8 mouse cellular contexts compared by ENCODE assay signal in genomic region chr10:5823740-5824491, GRCm38 (mm10). TPM values are rescaled to one million over a fixed set of nuclear protein-coding genes. Genes with fewer than 3 reads are reported as not detected.
A peak's percentile ranks its signal among the peaks of the same experiment; 100 is the strongest.
DNase-seq lines count a peak whose midpoint lies in the region; ATAC-seq and TF ChIP-seq lines count a peak whose summit lies in the region.

Gene Mtrf1l, minus strand, starts transcription at chr10:5823910.

- peaks cover 7% of the 10 kb centered on the region for H3K4me1 ChIP-seq in cortical plate, adult 2 months (ENCODE audit: control insufficient read depth, insufficient read depth, low read length)
- peaks cover 36% of the 10 kb centered on the region for H3K4me1 ChIP-seq in megakaryocyte, embryonic 14.5 days

- peak; percentile 95 to 97 for DNase-seq in gastrocnemius, adult 8-10 months (ENCODE audit: low spot score in 2 of 2)
- peak; percentile 86 for DNase-seq in hindlimb bud, embryonic 11.5 days (ENCODE audit: extremely low spot score, low read depth, low spot score)
- DNase-seq in left cerebral cortex, adult 8-10 months (ENCODE audit: low spot score in 2 of 2): peak; percentile 89 to 94
- DNase-seq in right cerebral cortex, postnatal 10 days (ENCODE audit: low spot score in 2 of 2): peak; percentile 96 to 97
- DNase-seq in urinary bladder, postnatal 25 days (ENCODE audit: low spot score): peak; percentile 95

- peaks cover 27% of the 10 kb centered on the region for H3K36me3 ChIP-seq in megakaryocyte, embryonic 14.5 days (replicated peaks; ENCODE audit: low read length)

- no peaks in the 10 kb centered on the region for H3K9me3 ChIP-seq in megakaryocyte, embryonic 14.5 days

- TF ChIP-seq CTCF in cortical plate, adult 2 months (IDR thresholded peaks at IDR 0.05; ENCODE audit: extremely low read depth, insufficient read depth, low read length): no peak

- no peaks in the 10 kb centered on the region for H3K27me3 ChIP-seq in megakaryocyte, embryonic 14.5 days (replicated peaks)

- peak within 1 kb of the TSS; percentile 69 for H3K4me3 ChIP-seq in cortical plate, adult 2 months (ENCODE audit: insufficient read depth, low read length)
- H3K4me3 ChIP-seq in megakaryocyte, embryonic 14.5 days (replicated peaks): peak within 1 kb of the TSS; percentile 99

- H3K27ac ChIP-seq in cortical plate, adult 2 months (ENCODE audit: insufficient read depth, low read length): peak within 1 kb of the TSS; percentile 60

- peak; percentile 68 for TF ChIP-seq POLR2A in cortical plate, adult 2 months (IDR thresholded peaks at IDR 0.05; ENCODE audit: extremely low read depth, insufficient read depth, low read length)

- ATAC-seq in activated CD4-positive, CD25-positive, alpha-beta regulatory T cell, adult 4 months: peak; percentile 77

RNA-seq across cellular contexts. Expression of gene Mtrf1l, which starts in this region (rescaled TPM):
- 1 to 10 TPM; 4.4 to 5.5 TPM for polyA plus RNA-seq in activated CD4-positive, CD25-positive, alpha-beta regulatory T cell, adult 4 months (2017; shearing (Covaris generic))
- 6.6 and 7.0 TPM in 2 replicates for polyA plus RNA-seq in cortical plate, adult 2 months (2012; rRNA removed)
- 1 to 10 TPM; 3.6 to 4.7 (median 4.5) TPM for total RNA-seq in gastrocnemius, adult 8-10 months (2022)
- 10 to 100 TPM in 1 of 4 experiments, 1 to 10 TPM in 3; 8.8 to 10.3 (median 9.5) TPM for total RNA-seq in left cerebral cortex, adult 8-10 months (2022)
- polyA plus RNA-seq in megakaryocyte, embryonic 14.5 days (2012; ENCODE audit: insufficient read depth, low replicate concordance): 1.1 and 2.4 TPM in 2 replicates

Comparison
In these comparisons a context has a peak if more than half of its experiments do, and no peak if none do; other contexts are left out.
1. Peak in every context shown above with its lines: DNase-seq, ATAC-seq, H3K4me3 ChIP-seq and H3K27ac ChIP-seq.